Mouse (Mus musculus) spleen, postnatal 10 days (tissue): ENCODE measurements at regions not wholly inside any gene's neighbourhood (a gene's known extent, or its start where the extent isn't known, plus 50 kb on each side); places are given as distances from the start of the nearest gene placed in this dataset.

Source experiments
- DNase-seq, 2 experiments: peaks; one replicate each; pipeline ENCODE4 v3.0.0; 2021 to 2022; ENCODE audit warnings: low spot score in 2 of 2

DNA sequence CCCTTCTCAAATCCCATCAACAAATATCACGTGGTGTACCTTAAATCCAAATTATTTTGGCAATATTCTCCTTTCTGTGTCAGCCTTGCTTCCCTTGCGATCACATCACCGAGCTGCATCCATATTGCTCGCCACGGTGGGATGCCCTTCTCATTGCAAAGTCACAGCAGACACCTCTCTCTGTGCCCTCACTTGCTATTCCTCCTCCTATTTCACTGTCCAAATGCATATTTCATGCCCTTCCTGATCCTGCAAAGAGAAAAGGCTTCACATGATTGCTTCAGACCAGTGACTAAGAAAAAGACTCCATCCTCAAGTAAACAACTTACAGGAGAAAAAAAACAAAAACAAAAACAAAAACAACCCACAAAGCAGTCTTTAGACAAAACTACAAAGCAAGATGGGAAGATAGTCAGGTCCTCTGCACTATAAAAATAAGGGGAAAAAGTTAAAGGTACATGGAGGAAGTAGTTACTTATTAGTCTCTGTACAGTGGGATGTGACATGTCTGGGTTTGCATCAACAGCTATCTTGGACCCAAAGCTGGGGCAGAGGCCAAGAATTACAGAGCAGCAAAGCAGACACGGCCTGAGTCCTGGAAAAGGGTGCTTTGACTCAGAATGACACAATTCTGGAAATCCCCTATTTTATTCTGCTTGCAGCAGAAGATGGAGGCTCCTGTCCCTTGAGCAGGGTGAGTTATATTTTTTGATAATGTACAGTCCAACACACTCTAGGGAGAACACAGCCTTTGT is 349.3 kb downstream of the Zfp619 start:
- no peak for DNase-seq

DNA sequence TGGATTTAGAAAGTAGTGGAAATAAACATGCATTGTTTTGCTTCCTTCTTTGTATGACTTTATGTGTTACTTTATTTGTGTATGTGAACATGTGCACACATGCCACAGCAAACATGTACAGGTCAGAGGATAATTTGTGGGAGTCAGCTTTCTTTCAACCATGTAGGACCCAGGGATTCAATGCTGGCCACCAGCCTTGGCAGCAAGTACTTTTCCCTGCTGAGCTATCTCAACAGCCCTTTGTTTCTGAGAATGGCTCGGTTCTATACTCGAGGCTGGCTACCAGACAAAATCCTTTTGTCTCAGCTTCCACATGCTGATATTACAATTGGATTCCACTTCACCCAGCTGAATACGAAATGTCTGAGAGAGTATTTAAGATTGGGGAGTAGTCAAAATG is 349.9 kb downstream of the Zfp619 start:
- DNase-seq, result no peak

DNA sequence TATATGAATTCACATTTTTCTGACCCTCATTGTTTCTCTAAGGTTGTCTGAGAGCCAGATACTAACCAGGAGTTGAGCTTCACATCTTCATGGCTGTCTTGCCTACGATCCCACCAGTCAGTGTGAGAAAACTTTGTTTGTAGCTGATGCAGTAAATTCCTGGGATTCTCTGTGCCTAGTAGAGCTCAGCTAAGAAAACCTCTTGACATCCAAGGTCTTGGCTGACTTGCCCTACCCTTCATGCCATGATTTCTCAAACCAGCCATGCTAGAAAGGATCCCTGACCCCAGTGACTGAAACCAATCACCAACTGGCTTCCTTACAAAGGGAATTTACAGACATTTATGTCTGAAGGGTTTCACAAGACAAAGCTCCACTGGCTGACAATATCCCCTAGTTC is 364.5 kb downstream of the Zfp619 start:
- DNase-seq, result no peak

DNA sequence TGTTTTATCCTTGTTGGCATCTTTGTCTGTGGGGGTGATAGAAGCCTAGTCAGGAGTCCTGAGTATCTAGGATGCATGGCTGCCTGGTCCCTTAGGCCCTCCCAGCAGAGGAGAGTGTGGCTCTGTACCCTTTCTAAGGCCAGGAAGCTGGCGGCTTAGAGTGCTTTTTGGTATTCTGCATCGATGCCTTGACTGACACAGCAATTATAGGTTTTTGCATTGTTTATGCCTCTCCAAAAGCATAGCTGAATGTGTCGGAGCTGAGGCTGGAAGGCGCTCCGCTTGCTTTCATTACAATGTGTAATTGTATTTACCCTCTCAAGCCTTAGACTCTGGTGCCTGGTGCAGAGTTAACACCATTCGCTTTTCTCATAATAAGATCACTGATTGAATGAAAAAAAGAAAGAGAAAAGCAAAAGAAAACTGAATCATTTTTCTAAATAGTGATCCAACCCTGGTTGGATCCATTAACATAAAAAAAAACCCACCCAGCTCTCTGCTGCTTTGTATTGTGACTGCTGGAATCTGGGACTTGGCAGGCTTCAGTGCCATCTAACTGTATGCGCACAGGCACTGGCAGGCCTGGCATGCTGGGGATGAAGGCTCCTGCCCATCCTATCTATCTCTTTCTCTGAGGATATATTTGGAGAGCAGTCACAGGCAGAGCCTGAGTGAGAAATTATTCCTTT is 376.8 kb downstream of the Zfp619 start:
- no peak for DNase-seq

DNA sequence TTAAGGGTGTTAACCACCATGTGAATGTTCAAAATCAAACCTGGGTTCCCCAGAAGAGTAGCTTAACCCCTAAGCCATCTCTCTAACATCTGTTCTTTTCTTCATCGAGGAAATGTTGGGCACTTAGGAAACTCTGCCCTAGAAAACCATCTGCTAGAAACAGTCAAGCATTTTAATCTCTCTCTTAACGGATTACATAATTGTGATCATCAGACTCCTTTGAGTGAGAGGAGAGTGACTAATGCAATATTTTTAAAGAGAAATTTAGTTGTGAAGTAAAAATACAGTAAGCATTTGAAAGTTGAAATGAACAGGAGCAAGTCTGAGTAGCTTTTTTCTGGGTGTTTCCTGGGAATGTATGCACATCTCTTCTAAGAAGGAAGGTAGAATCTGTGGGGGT is 379.4 kb downstream of the Zfp619 start:
- no peak for DNase-seq

DNA sequence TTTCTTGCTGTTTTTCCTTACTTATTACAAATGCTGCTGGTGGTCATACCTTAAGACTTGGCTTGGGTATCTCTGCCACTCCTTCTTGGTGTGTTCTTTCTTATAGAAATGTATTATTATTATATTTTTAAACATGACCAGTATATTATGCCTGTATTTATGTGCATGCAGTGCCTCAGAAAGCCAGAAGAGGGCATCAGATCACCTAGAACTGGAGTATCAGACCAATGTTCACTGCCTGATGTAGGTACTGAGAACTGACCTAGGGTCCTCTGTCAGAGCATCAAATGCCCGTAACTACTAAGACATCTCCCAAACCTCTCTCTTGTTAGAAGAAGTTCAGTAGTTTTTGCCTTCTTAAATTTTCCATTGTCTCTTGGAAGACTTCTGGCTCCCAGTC is 380.7 kb downstream of the Zfp619 start:
- DNase-seq, result no peak

DNA sequence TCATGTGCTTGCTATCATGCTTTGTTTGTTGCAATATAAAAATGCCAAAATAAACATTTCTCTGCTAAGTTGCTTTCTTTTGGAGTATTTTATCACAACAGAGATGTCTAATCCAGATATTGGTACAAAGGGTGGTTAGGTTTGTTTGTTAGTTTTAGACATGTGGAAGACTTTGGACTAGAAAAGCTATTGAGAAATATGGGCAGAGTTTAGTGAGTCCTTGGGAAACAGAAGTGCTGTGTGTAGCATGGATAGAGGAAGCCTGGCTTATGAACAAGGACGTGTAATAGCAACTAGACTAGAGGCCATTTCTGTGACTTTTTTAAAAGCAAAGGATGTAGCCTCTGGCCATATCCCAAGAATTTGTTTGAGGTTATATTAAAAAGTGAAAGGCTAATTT is 416.4 kb downstream of the Zfp619 start:
- DNase-seq, result no peak

DNA sequence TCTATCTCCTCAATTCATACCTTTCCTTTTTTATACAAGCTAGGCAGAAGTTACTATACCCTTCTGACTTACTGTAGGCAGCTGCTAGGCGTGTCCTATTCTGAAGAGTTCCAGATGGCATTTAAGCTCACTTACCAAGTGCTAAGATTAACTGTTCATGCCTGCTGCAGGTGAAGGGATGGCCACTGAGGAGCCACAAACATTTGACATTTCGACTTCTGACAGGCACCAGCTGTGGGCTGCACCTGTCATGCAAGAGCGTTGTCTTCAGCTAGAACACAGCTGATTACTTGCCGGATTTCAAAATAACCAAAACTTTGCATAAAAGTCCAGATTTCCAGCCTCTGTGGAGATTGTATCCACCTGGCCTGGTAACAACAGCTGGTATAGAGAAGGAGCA is 419.7 kb downstream of the Zfp619 start:
- DNase-seq, result no peak

DNA sequence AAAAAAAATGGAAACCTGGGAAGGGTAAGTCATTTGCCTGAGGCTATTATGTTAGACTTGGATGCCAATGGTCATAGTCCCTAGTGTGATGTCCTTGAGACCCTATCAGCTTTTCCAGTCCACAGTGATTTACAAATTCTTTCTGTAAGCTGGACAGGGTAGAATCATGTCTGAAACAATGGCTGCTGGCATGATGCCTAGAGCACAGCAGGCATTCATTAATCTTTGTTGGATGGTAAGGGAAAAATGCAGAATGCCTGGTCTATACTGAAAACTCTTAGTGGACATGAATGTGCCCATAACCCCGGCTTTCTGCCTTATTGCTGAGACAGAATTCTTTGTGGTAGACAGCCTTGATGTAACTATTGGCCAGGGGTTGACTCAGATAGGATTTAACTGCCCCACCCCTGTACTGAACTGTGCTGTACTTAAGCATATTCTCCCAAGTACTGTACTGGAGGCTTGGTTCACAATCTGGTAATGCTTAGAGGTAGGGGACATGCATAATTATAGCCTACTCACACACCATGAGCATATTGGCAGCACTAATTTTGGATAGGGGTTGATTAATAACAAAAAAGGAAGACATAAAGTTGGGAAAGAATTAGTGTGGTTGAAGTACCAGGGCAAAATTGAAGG is 424.8 kb downstream of the Zfp619 start:
- DNase-seq, result no peak

DNA sequence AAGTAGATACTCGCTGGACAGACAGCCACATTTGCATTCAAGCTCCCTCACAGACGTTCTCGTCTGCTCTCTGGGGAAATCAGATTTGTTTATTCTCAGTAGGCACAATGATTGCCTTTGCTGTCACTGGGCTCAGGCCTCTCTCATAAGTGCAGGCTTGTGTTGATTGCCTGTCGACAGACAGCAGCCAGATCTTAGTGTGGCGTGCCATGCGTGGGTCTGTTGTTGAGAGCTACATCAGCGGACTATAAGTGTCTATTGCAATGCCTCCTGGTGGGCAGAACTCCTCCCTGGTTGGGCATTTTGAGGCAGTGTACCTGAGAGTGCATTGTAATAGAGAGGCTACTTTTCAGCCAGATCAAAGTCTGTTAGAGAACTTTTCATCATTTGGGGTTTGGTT is 436.5 kb downstream of the Zfp619 start:
- no peak for DNase-seq

DNA sequence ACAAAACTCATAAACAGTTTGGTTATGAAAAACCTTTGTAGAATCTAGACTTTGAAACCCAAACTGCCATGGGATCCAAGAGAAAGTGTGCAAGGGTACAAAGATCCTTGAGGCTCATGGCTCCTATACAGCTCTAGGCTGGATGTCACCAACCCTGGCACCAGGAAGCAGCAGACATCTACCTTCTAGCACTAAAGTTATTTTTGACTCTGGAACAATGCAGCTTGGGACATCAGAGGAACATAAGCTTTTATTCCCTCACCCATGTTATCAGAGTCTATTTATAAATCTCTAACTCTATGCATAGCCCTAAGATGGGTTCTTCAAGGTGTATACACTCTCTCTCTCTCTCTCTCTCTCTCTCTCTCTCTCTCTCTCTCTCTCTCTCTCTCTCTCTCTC is 437.4 kb downstream of the Zfp619 start:
- no peak for DNase-seq

DNA sequence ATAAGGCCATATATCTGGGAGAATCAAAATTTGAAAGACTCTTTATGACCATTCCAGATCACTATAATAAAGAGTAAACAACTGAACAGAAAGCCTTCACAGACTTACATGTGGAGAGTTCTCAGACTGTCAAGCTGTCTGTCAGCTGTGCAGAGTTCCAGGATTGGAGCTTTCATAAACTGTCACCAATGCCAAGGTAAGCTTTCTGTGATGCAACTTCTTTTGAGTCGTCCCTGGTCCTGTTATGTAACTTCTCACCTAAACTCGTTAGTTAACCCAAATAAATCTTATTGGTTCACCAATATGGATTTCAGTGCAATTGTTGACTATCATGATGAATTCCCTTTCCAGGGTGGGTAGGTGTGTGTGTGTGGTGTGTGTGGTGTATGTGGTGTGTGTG is 460.6 kb downstream of the Zfp619 start:
- DNase-seq, result no peak

DNA sequence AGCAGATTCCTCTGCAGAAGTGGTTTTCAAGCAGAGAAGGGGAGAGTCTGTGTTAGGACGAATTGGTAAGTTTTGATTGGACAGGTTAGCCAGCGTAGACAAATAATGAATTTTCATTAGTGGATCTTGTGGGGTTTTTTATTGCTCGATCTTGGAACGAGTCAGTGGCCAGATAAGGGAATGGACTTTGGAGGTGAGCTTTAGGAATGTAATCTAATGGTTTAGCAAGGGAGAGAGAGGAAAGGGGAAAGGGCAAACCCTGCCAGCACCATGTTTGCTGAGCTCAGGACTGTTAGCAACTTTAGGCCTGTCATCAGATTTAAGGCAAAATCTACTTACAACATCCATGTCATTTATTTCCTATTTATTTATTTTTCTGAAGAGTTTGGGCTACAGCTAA is 464.1 kb downstream of the Zfp619 start:
- no peak for DNase-seq
